Mouse (Mus musculus) embryonic fibroblast, embryonic 13.5 days (primary cell): ENCODE data around the gene Tvp23b. TPM values are rescaled to one million over a fixed set of nuclear protein-coding genes. Genes with fewer than 3 reads are reported as not detected.

Experiments
- H3K27ac ChIP-seq: 2 replicates; pipeline ENCODE4 v1.5.1; 2012; ENCODE audit warnings: low read length, control low read depth, inconsistent platforms; ENCODE audit not compliant: insufficient read depth
- H3K4me1 ChIP-seq: 2 replicates; pipeline ENCODE4 v1.6.1; 2011; ENCODE audit warnings: low read length; ENCODE audit not compliant: control insufficient read depth, insufficient read depth
- H3K4me3 ChIP-seq: 2 replicates; pipeline ENCODE4 v1.5.1; 2011; ENCODE audit warnings: mild to moderate bottlenecking, control low read depth, low read length; ENCODE audit not compliant: insufficient read depth
- CTCF ChIP-seq: IDR thresholded peaks from 2 replicates; pipeline ENCODE4 v1.5.1; 2011; ENCODE audit warnings: mild to moderate bottlenecking, control low read depth, low read length, moderate library complexity, borderline replicate concordance; ENCODE audit not compliant: insufficient read depth
- POLR2A ChIP-seq: IDR thresholded peaks from 2 replicates; pipeline ENCODE4 v1.6.1; 2011; ENCODE audit warnings: low read depth, mild to moderate bottlenecking, control low read depth, low read length, moderate library complexity
- polyA plus RNA-seq: library from polyadenylated mRNA; stranded (reverse); fragments of >200 nt; gene quantifications from 2 replicates; pipeline ENCODE4 v1.2.4, GENCODE M21; 2011; ENCODE audit warnings: low read depth; ENCODE audit not compliant: missing spikeins, insufficient read length

The Tvp23b gene
- polyA plus RNA-seq, 1 experiment, result 58.2 TPM

DNA sequence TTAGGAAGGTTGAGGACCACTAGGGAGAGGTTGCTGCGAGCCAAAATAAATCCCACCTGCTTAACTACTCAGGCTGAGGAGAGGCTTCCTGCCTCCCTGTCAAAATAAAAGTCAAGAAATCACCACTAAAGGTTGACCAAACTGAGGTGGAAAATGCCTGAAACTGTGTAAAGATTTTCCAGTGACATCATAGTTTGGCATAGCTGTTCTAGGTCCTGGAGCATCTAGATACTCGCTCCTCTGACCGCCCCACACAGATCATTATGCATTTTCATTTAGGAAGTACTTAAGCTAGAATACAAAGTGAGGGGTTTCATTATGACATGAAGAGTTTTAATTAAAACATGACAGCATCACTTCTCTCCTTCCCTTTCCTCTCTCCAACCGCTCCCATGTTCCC is 84.0 kb downstream of the Tvp23b start:
- Histone ChIP-seq H3K4me1 (peaks cover 12% of the 10 kb centered on the region), H3K27ac (no peak overlapping the region), H3K4me3 (no peak overlapping the region)
- no peak for TF ChIP-seq CTCF
- TF ChIP-seq POLR2A, result no peak

DNA sequence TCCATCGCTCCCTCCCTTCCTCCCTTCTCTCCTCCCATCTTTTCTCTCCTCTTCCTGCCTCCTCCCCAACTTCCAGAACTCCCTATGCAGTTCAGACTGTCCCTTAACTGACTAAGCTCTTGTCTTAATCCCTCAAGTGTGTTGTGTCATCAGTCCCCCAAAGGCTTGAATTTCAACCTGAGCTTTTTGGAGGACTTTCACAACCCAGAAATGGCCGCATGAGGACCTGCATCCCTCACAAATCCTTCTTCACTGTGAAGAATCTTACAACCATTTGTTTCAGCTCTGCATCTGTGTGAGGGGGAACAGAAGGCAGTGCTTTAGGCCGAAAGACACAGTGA is 87.1 kb downstream of the Tvp23b start:
- Histone ChIP-seq H3K27ac (peak overlapping the region; percentile 80), H3K4me3 (peak overlapping the region; percentile 8; the same call in 1 of the 2 replicates), H3K4me1 (peaks cover 12% of the 10 kb centered on the region)
- no peak for TF ChIP-seq POLR2A
- TF ChIP-seq CTCF, result no peak

Other genes starting within 250 kb of the Tvp23b start
- gene Lrrc75a, start 230.9 kb upstream of the Tvp23b start, polyA plus RNA-seq, result 10.5 and 12.6 TPM in 2 replicates
- gene Mmgt2, start 230.8 kb upstream of the Tvp23b start, polyA plus RNA-seq, result 31.3 and 34.0 TPM in 2 replicates
- gene Zfp287, start 147.6 kb upstream of the Tvp23b start, polyA plus RNA-seq, result 7.7 and 8.0 TPM in 2 replicates
- not detected in 2 replicates for gene Gm10428, start 126.4 kb upstream of the Tvp23b start, polyA plus RNA-seq
- 6.7 and 7.6 TPM in 2 replicates for gene Zfp286, start 90.0 kb upstream of the Tvp23b start, polyA plus RNA-seq
- 23.5 and 28.5 TPM in 2 replicates for gene Trim16, start 59.2 kb upstream of the Tvp23b start, polyA plus RNA-seq
- 1.3 and 1.5 TPM in 2 replicates for gene Fbxw10, start 32.4 kb upstream of the Tvp23b start, polyA plus RNA-seq
- gene Cdrt4, start 71.7 kb downstream of the Tvp23b start, polyA plus RNA-seq, result not detected in 2 replicates
- not detected in 2 replicates for gene Tekt3, start 182.2 kb downstream of the Tvp23b start, polyA plus RNA-seq
- gene Pmp22, start 249.5 kb downstream of the Tvp23b start, polyA plus RNA-seq, result 124 and 179 TPM in 2 replicates